Mouse (Mus musculus): ENCODE results near the gene Gopc. TPM values are rescaled to one million over a fixed set of nuclear protein-coding genes. Genes with fewer than 3 reads are reported as not detected.
"Not testable (repeated sequence)": the region's sequence is repeated elsewhere in the genome, so short reads cannot be mapped to it uniquely, and the experiment has no call there.

The Gopc gene
- polyA plus RNA-seq, 1 experiment from 2014 or later = 25.4 TPM

DNA sequence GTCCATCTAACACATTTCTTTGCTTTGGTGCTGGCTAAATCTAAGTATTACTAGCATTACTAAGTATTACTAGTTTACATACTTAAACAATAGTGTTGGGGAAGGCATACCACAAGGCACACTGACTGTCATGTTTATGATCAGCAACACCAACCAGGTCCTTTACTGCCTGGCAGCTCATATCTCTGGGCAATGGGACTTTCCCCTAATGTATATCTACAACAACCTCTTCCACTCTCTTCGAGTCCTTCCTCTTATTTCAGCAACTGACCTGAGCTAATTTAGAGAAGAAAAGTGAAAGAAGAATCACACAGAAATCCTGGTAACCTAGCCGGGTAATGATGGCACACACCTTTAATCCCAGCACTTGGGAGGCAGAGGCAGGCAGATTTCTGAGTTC lies 5.5 kb downstream of the Gopc start:
- no peak overlapping the region for H3K4me3 ChIP-seq (replicated peaks; ENCODE audit: low read length)
- WGBS = 96% methylated on average over 2 of the region's 2 CpGs
- H3K36me3 ChIP-seq (ENCODE audit: control insufficient read depth, insufficient read depth) = no peaks in the 10 kb centered on the region
- no peak overlapping the region for H3K4me2 ChIP-seq (ENCODE audit: low read length)
- H3K9ac ChIP-seq (replicated peaks; ENCODE audit: low read depth, low read length) = no peak overlapping the region
- no peaks in the 10 kb centered on the region for H3K27me3 ChIP-seq (replicated peaks; ENCODE audit: control insufficient read depth, insufficient read depth, low read length)
- H3K27ac ChIP-seq (ENCODE audit: low read length) = no peak overlapping the region
- no peaks in the 10 kb centered on the region for H3K9me3 ChIP-seq (ENCODE audit: control insufficient read depth, low read length)
- H3K4me1 ChIP-seq (replicated peaks; ENCODE audit: control insufficient read depth, insufficient read depth, low read length) = peaks cover 5% of the 10 kb centered on the region
- ATAC-seq = no peak

DNA sequence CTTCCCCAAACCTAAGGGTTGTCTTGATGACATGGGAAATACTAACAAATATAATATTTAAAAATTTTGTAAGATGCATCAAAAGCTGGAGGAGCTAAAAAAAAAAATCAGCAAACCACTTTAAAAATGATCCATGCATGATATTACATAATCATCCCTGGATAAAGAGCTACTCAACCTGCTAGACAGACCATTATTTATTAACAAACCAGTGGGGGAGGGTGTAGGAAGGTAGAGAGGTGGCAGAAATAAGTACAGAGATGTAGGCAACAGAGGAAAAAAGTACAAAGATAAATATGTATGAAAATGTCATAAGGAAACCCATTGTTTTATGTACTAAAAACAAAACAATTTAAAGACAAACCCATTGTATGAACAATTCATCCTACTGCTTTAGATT lies 7.3 kb downstream of the Gopc start:
- Histone ChIP-seq H3K36me3 (ENCODE audit: control insufficient read depth, insufficient read depth) (no peaks in the 10 kb centered on the region), H3K27me3 (replicated peaks; ENCODE audit: control insufficient read depth, insufficient read depth, low read length) (no peaks in the 10 kb centered on the region), H3K9ac (replicated peaks; ENCODE audit: low read depth, low read length) (no peak overlapping the region), H3K9me3 (ENCODE audit: control insufficient read depth, low read length) (no peaks in the 10 kb centered on the region), H3K27ac (ENCODE audit: low read length) (no peak overlapping the region), H3K4me3 (replicated peaks; ENCODE audit: low read length) (no peak overlapping the region), H3K4me2 (ENCODE audit: low read length) (no peak overlapping the region), H3K4me1 (replicated peaks; ENCODE audit: control insufficient read depth, insufficient read depth, low read length) (peaks cover 5% of the 10 kb centered on the region)
- no peak for ATAC-seq

DNA sequence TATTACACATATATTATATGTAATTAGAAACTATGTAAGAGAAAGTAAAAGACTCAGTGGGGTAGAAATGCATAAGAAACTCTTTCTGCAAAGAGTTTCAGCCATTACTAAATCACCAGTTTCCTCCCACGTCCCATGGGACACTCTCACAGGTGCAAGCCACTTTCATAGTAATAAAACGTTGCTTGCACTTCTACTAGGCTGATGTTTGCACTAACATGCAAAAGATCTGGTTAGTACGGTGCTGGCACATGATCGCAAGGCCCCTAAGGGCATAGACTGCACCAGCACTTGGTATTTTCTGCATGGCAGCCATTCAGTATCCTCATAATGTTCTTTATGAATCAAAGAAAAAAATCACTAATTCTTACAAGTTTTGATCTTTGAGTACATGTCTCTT lies 8.1 kb downstream of the Gopc start:
- H3K27me3 ChIP-seq (replicated peaks; ENCODE audit: control insufficient read depth, insufficient read depth, low read length) = no peaks in the 10 kb centered on the region
- no peaks in the 10 kb centered on the region for H3K9me3 ChIP-seq (ENCODE audit: control insufficient read depth, low read length)
- H3K27ac ChIP-seq (ENCODE audit: low read length) = no peak overlapping the region
- no peaks in the 10 kb centered on the region for H3K36me3 ChIP-seq (ENCODE audit: control insufficient read depth, insufficient read depth)
- whole genome bisulfite sequencing = 85% methylated on average over 4 of the region's 4 CpGs
- H3K4me3 ChIP-seq (replicated peaks; ENCODE audit: low read length) = no peak overlapping the region
- no peak overlapping the region for H3K4me2 ChIP-seq (ENCODE audit: low read length)
- peaks cover 3% of the 10 kb centered on the region; the same call in 1 of the 2 replicates for H3K4me1 ChIP-seq (replicated peaks; ENCODE audit: control insufficient read depth, insufficient read depth, low read length)
- H3K9ac ChIP-seq (replicated peaks; ENCODE audit: low read depth, low read length) = no peak overlapping the region
- no peak for ATAC-seq

DNA sequence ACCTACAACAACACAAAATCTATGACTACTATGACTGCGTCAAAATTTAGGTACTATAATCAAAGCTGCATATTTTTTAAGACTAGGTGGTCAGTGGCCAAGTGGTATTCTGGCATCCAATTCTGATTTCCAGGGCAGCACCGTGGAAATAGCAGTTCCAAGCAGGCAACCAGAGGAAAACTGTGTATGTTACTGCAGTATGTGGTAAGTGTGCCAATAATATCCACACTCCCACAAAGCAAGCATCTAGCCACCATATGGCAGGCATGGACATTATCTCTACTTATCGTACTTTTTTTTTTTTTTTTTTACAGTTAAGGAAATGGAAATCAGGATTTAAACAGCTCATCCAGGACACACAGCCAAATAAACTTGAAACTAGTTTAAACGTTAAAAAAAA lies 13.5 kb downstream of the Gopc start:
- Histone ChIP-seq H3K36me3 (ENCODE audit: control insufficient read depth, insufficient read depth) (no peaks in the 10 kb centered on the region), H3K9me3 (ENCODE audit: control insufficient read depth, low read length) (no peaks in the 10 kb centered on the region), H3K4me3 (replicated peaks; ENCODE audit: low read length) (no peak overlapping the region), H3K27ac (ENCODE audit: low read length) (no peak overlapping the region), H3K4me1 (replicated peaks; ENCODE audit: control insufficient read depth, insufficient read depth, low read length) (no peaks in the 10 kb centered on the region), H3K4me2 (ENCODE audit: low read length) (no peak overlapping the region), H3K9ac (replicated peaks; ENCODE audit: low read depth, low read length) (no peak overlapping the region), H3K27me3 (replicated peaks; ENCODE audit: control insufficient read depth, insufficient read depth, low read length) (no peaks in the 10 kb centered on the region)
- no peak for ATAC-seq
- WGBS = 76% methylated on average over 4 of the region's 4 CpGs

DNA sequence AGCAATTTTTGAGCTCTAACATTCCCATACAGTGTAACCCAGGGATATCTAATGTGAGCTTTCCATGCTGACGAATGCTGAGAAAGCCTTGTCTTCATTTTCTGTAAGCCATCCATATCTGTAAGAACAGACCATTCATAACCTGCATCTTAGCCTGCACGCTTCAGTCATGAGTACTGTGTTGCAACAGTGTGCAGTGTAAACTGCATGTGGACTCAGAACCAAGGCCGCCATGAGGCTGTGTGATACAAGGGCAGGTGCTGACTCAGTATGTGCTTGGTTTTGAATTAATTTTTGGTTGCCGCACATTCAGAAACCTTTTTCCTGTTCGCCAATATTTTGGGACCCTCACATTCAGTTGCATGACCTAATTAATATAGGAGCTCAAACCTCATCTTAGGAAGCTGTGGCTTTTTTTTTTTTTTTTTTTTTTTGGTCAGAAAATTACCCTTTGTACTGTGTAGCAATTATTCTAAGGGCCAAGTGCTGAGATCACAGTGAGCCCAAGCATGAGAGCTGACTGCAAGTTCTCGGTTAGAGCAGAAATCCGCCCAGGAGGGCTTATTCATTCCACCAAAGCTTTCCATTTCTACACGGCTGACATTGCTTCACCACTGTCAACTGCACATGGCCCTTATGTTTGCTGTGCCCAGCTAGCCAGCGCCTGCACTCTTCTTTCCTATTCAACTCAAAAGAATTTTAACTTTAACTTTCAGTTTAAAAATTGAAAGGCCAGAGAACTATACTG lies 20.9 kb downstream of the Gopc start:
- H3K9me3 ChIP-seq (ENCODE audit: control insufficient read depth, low read length) = no peaks in the 10 kb centered on the region
- H3K36me3 ChIP-seq (ENCODE audit: control insufficient read depth, insufficient read depth) = peaks cover 2% of the 10 kb centered on the region; the same call in 1 of the 2 replicates
- no peaks in the 10 kb centered on the region for H3K27me3 ChIP-seq (replicated peaks; ENCODE audit: control insufficient read depth, insufficient read depth, low read length)
- no peak for ATAC-seq
- no peaks in the 10 kb centered on the region for H3K4me1 ChIP-seq (replicated peaks; ENCODE audit: control insufficient read depth, insufficient read depth, low read length)
- no peak overlapping the region for H3K9ac ChIP-seq (replicated peaks; ENCODE audit: low read depth, low read length)
- H3K4me3 ChIP-seq (replicated peaks; ENCODE audit: low read length) = no peak overlapping the region
- H3K27ac ChIP-seq (ENCODE audit: low read length) = no peak overlapping the region
- no peak overlapping the region for H3K4me2 ChIP-seq (ENCODE audit: low read length)
- 81% methylated on average over 9 of the region's 9 CpGs for WGBS

- Histone ChIP-seq H3K4me1 (replicated peaks; ENCODE audit: control insufficient read depth, insufficient read depth, low read length) (no peaks in the 10 kb centered on the region), H3K9me3 (ENCODE audit: control insufficient read depth, low read length) (no peaks in the 10 kb centered on the region), H3K27me3 (replicated peaks; ENCODE audit: control insufficient read depth, insufficient read depth, low read length) (no peaks in the 10 kb centered on the region), H3K36me3 (ENCODE audit: control insufficient read depth, insufficient read depth) (peaks cover 4% of the 10 kb centered on the region; the same call in 1 of the 2 replicates), H3K9ac (replicated peaks; ENCODE audit: low read depth, low read length) (no peak overlapping the region), H3K27ac (ENCODE audit: low read length) (no peak overlapping the region), H3K4me3 (replicated peaks; ENCODE audit: low read length) (no peak overlapping the region), H3K4me2 (ENCODE audit: low read length) (no peak overlapping the region)
- WGBS = 98% methylated on average over 4 of the region's 4 CpGs
- ATAC-seq = no peak
These were observed 21.6 kb downstream of the Gopc start for GRCm38 (mm10) chr10:52360241-52360735.

DNA sequence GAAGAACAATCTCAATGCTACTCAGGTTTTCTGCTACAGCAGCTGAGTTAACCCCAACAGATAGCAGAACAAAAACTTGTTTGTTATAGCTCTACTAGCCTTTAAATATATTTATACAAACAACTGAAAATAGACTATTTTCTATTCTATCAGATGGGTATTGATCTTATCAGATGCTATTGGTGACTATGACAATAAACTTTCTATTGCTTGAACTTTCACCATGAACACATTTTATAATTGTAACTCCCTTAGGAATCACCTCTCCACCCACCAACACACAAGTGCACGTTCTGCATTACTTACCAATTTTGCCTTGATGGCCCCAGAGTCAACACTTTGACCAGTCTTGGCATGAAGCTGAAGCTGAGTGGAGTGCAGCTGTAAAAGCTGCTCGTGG lies 23.5 kb downstream of the Gopc start, which contains the start of gene Gm26741:
Gm26741 (plus strand) TSS at position 301 of the 400 bp plus-strand sequence.
- Histone ChIP-seq H3K36me3 (ENCODE audit: control insufficient read depth, insufficient read depth) (peaks cover 4% of the 10 kb centered on the region; the same call in 1 of the 2 replicates), H3K9me3 (ENCODE audit: control insufficient read depth, low read length) (no peaks in the 10 kb centered on the region), H3K27ac (ENCODE audit: low read length) (no peak within 1 kb of the TSS), H3K9ac (replicated peaks; ENCODE audit: low read depth, low read length) (no peak within 1 kb of the TSS), H3K4me2 (ENCODE audit: low read length) (no peak within 1 kb of the TSS), H3K27me3 (replicated peaks; ENCODE audit: control insufficient read depth, insufficient read depth, low read length) (no peaks in the 10 kb centered on the region), H3K4me1 (replicated peaks; ENCODE audit: control insufficient read depth, insufficient read depth, low read length) (no peaks in the 10 kb centered on the region), H3K4me3 (replicated peaks; ENCODE audit: low read length) (no peak within 1 kb of the TSS)
- ATAC-seq = no peak
- WGBS = 87% methylated on average over 2 of the region's 2 CpGs

- Histone ChIP-seq H3K27me3 (replicated peaks; ENCODE audit: control insufficient read depth, insufficient read depth, low read length) (no peaks in the 10 kb centered on the region), H3K9ac (replicated peaks; ENCODE audit: low read depth, low read length) (no peak overlapping the region), H3K4me3 (replicated peaks; ENCODE audit: low read length) (no peak overlapping the region), H3K9me3 (ENCODE audit: control insufficient read depth, low read length) (no peaks in the 10 kb centered on the region), H3K36me3 (ENCODE audit: control insufficient read depth, insufficient read depth) (peaks cover 23% of the 10 kb centered on the region), H3K27ac (ENCODE audit: low read length) (no peak overlapping the region), H3K4me1 (replicated peaks; ENCODE audit: control insufficient read depth, insufficient read depth, low read length) (no peaks in the 10 kb centered on the region), H3K4me2 (ENCODE audit: low read length) (no peak overlapping the region)
- 71% methylated on average over 9 of the region's 9 CpGs for WGBS
- no peak for ATAC-seq
These were observed 28.7 kb downstream of the Gopc start for GRCm38 (mm10) chr10:52353184-52353583.

GRCm38 (mm10) chr10:52343324-52343723 lies 38.6 kb downstream of the Gopc start:
- H3K36me3 ChIP-seq (ENCODE audit: control insufficient read depth, insufficient read depth) = peaks cover 16% of the 10 kb centered on the region
- ATAC-seq = 0 out of 2 replicates have a peak, but pooled peaks have one; percentile 18
- H3K4me1 ChIP-seq (replicated peaks; ENCODE audit: control insufficient read depth, insufficient read depth, low read length); H3K4me2 ChIP-seq (ENCODE audit: low read length); H3K4me3 ChIP-seq (replicated peaks; ENCODE audit: low read length); H3K9ac ChIP-seq (replicated peaks; ENCODE audit: low read depth, low read length); H3K9me3 ChIP-seq (ENCODE audit: control insufficient read depth, low read length); H3K27ac ChIP-seq (ENCODE audit: low read length); H3K27me3 ChIP-seq (replicated peaks; ENCODE audit: control insufficient read depth, insufficient read depth, low read length): not testable (repeated sequence)
- WGBS = 90% methylated on average over 4 of the region's 4 CpGs

Data from forebrain, embryonic 16.5 days (tissue).